Mouse (Mus musculus) hindbrain, embryonic 12.5 days (tissue): ENCODE results near the gene Prap1. TPM values are rescaled to one million over a fixed set of nuclear protein-coding genes. Genes with fewer than 3 reads are reported as not detected.

Experiments
- ATAC-seq: fragments of 200-750 bp; cut with Nextera tagmentation; 2 replicates; pipeline ENCODE4 v1.8.0; 2017; ENCODE audit warnings: moderate TSS enrichment; ENCODE audit not compliant: low FRiP score
- H3K27ac ChIP-seq: fragments of 300-500 bp; sonication (generic); 2 replicates; pipeline ENCODE4 v1.5.1; 2016; ENCODE audit warnings: mild to moderate bottlenecking
- H3K27me3 ChIP-seq: fragments of 300-500 bp; sonication (generic); 2 replicates; pipeline ENCODE4 v1.6.1; 2016; ENCODE audit warnings: mild to moderate bottlenecking
- H3K36me3 ChIP-seq: fragments of 300-500 bp; sonication (generic); 2 replicates; pipeline ENCODE4 v1.6.1; 2016; ENCODE audit warnings: mild to moderate bottlenecking
- H3K4me1 ChIP-seq: fragments of 300-500 bp; sonication (generic); 2 replicates; pipeline ENCODE4 v1.6.1; 2016
- H3K4me2 ChIP-seq: fragments of 300-500 bp; sonication (generic); replicated peaks from 2 replicates; pipeline ENCODE4 v1.6.1; 2016; ENCODE audit warnings: mild to moderate bottlenecking
- H3K4me3 ChIP-seq: fragments of 300-500 bp; sonication (generic); 2 replicates; pipeline ENCODE4 v1.5.1; 2016; ENCODE audit warnings: mild to moderate bottlenecking
- H3K9ac ChIP-seq: fragments of 300-500 bp; sonication (generic); 2 replicates; pipeline ENCODE4 v1.6.1; 2016; ENCODE audit warnings: mild to moderate bottlenecking, moderate library complexity
- H3K9me3 ChIP-seq: fragments of 300-500 bp; sonication (generic); replicated peaks from 2 replicates; pipeline ENCODE4 v1.6.1; 2016; ENCODE audit warnings: mild to moderate bottlenecking
- WGBS: fragments of 180-500 bp; shearing (Covaris S2); methylation state at CpG from one replicate; pipeline ENCODE4 v1.1.7; 2016; 5-methylcytosine and 5-hydroxymethylcytosine counted together
- polyA plus RNA-seq: library from polyadenylated mRNA; unstranded; fragments of >200 nt; fragmentation: Nextera tagmentation; extraction: Ambion mirVana; gene quantifications from 2 replicates; pipeline ENCODE4 v1.2.1, GENCODE M21; 2016

The Prap1 gene
- polyA plus RNA-seq, 1 experiment from 2014 or later = not detected

DNA sequence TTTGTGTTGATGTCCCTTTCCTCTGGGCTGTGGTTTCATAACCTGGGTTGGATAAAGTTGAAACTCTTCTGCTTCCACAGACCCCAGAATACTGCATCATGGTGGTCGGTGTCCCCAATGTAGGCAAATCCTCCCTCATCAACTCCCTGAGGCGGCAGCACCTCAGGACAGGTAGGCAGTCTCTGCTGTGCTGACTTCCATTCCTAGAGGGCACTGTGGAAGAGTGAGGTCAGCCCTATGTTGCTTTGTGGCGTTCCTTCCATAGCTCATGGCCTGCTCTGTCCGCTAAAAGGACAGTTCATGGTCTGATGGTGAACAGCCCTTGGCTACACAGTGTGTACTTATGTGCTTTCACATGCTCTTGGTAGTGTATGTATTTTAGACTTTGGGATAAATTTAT is 51.4 kb downstream of the Prap1 start:
- Histone ChIP-seq H3K27ac (no peak overlapping the region), H3K4me2 (no peak overlapping the region), H3K9ac (no peak overlapping the region), H3K4me1 (no peaks in the 10 kb centered on the region), H3K4me3 (no peak overlapping the region), H3K27me3 (no peaks in the 10 kb centered on the region), H3K36me3 (peaks cover 5% of the 10 kb centered on the region; the same call in 1 of the 2 replicates), H3K9me3 (no peaks in the 10 kb centered on the region)
- 83% methylated on average over 4 of the region's 4 CpGs for WGBS
- ATAC-seq = no peak

Other genes with a start within 250 kb of the Prap1 start
- gene Kndc1, start 198.7 kb upstream of the Prap1 start, polyA plus RNA-seq = 3.5 and 3.8 TPM in 2 replicates
- not detected in 2 replicates for gene Utf1, start 149.6 kb upstream of the Prap1 start, polyA plus RNA-seq
- gene 6430531B16Rik, start 114.6 kb upstream of the Prap1 start, polyA plus RNA-seq = 0.77 and 1.2 TPM in 2 replicates
- 3.4 and 3.5 TPM in 2 replicates for gene Adam8, start 100.8 kb upstream of the Prap1 start, polyA plus RNA-seq
- 45.6 and 45.9 TPM in 2 replicates for gene Zfp511, start 57.0 kb upstream of the Prap1 start, polyA plus RNA-seq
- gene Tubgcp2, start 56.7 kb upstream of the Prap1 start, polyA plus RNA-seq = 65.8 and 70.6 TPM in 2 replicates
- 54.7 and 69.1 TPM in 2 replicates for gene Msx3, start 44.3 kb upstream of the Prap1 start, polyA plus RNA-seq
- 24.8 and 25.1 TPM in 2 replicates for gene Caly, start 10.8 kb upstream of the Prap1 start, polyA plus RNA-seq
- gene Fuom, start 9.0 kb downstream of the Prap1 start, polyA plus RNA-seq = 21.8 and 24.7 TPM in 2 replicates
- 12.9 and 18.1 TPM in 2 replicates for gene Paox, start 22.4 kb downstream of the Prap1 start, polyA plus RNA-seq
- gene Echs1, start 23.1 kb downstream of the Prap1 start, polyA plus RNA-seq = 134 and 148 TPM in 2 replicates
- 24.5 and 25.7 TPM in 2 replicates for gene Mtg1, start 44.2 kb downstream of the Prap1 start, polyA plus RNA-seq
- gene Sprn, start 61.5 kb downstream of the Prap1 start, polyA plus RNA-seq = 3.3 and 4.6 TPM in 2 replicates
- gene Olfr522, start 71.4 kb downstream of the Prap1 start, polyA plus RNA-seq = not detected in 2 replicates
- not detected in 2 replicates for gene Olfr523, start 79.8 kb downstream of the Prap1 start, polyA plus RNA-seq
- gene Olfr524, start 112.6 kb downstream of the Prap1 start, polyA plus RNA-seq = not detected in 2 replicates
- not detected in 2 replicates for gene Cd163l1, start 124.9 kb downstream of the Prap1 start, polyA plus RNA-seq
- gene 5830411N06Rik, start 153.9 kb downstream of the Prap1 start, polyA plus RNA-seq = not detected in 2 replicates
- not detected in 2 replicates for gene Olfr525, start 227.5 kb downstream of the Prap1 start, polyA plus RNA-seq
- gene Olfr527, start 240.6 kb downstream of the Prap1 start, polyA plus RNA-seq = not detected in 2 replicates